Mouse (Mus musculus) liver, embryonic 14.5 days (tissue): Measurements from ENCODE around the gene Hcrtr2. TPM values are rescaled to one million over a fixed set of nuclear protein-coding genes. Genes with fewer than 3 reads are reported as not detected.

Experiments used
- ATAC-seq: fragments of 200-750 bp; cut with Nextera tagmentation; 2 replicates; pipeline ENCODE4 v1.8.0; 2017; ENCODE audit warnings: moderate number of reproducible peaks, mild to moderate bottlenecking, moderate library complexity; ENCODE audit not compliant: insufficient read depth
- DNase-seq, 3 experiments: peaks; one replicate each; pipeline ENCODE4 v3.0.0-alpha.2; 2012 to 2013; ENCODE audit warnings: low read depth in 3 of 3, low spot score in 3 of 3
- H3K27ac ChIP-seq: fragments of 300-500 bp; sonication (generic); 2 replicates; pipeline ENCODE4 v1.5.1; 2014; ENCODE audit warnings: moderate library complexity, mild to moderate bottlenecking, control low read depth, inconsistent platforms
- H3K27me3 ChIP-seq: fragments of 300-500 bp; sonication (generic); 2 replicates; pipeline ENCODE4 v1.6.1; 2014; ENCODE audit warnings: mild to moderate bottlenecking, low read length, moderate library complexity; ENCODE audit not compliant: control insufficient read depth, insufficient read depth
- H3K36me3 ChIP-seq: fragments of 300-500 bp; sonication (generic); replicated peaks from 2 replicates; pipeline ENCODE4 v1.6.1; 2014; ENCODE audit warnings: low read depth; ENCODE audit not compliant: control insufficient read depth, insufficient read depth
- H3K4me1 ChIP-seq, 2 experiments: fragments of 200-500 bp in 1 of 2; fragments of 300-500 bp in 1 of 2; sonication (generic) in 1 of 2; replicated peaks; 2 replicates each; pipeline ENCODE4 v1.6.1; 2012 to 2014; ENCODE audit warnings: antibody characterized with exemption in 1 of 2, inconsistent platforms in 1 of 2, low read length in 1 of 2; ENCODE audit not compliant: control insufficient read depth in 2 of 2, insufficient read depth in 2 of 2
- H3K4me2 ChIP-seq: fragments of 300-500 bp; sonication (generic); 2 replicates; pipeline ENCODE4 v1.6.1; 2014; ENCODE audit warnings: low read depth, mild to moderate bottlenecking, control low read depth, moderate library complexity
- H3K4me3 ChIP-seq, 2 experiments: fragments of 200-500 bp in 1 of 2; fragments of 300-500 bp in 1 of 2; sonication (generic) in 1 of 2; 2 replicates each; pipeline ENCODE4 v1.5.1; 2012 to 2014; ENCODE audit warnings: low read depth in 2 of 2, low read length in 2 of 2, mild to moderate bottlenecking in 2 of 2, control low read depth in 1 of 2, inconsistent platforms in 1 of 2, moderate library complexity in 1 of 2; ENCODE audit not compliant: insufficient read depth in 1 of 2
- H3K9ac ChIP-seq: fragments of 300-500 bp; sonication (generic); replicated peaks from 2 replicates; pipeline ENCODE4 v1.6.1; 2014; ENCODE audit warnings: mild to moderate bottlenecking, control low read depth, moderate library complexity
- H3K9me3 ChIP-seq: fragments of 300-500 bp; sonication (generic); 2 replicates; pipeline ENCODE4 v1.6.1; 2016; ENCODE audit warnings: low read length, mixed read lengths; ENCODE audit not compliant: control insufficient read depth
- CTCF ChIP-seq: IDR thresholded peaks from 2 replicates; pipeline ENCODE4 v1.5.1; 2016; ENCODE audit warnings: antibody characterized with exemption, low read depth, control low read depth
- EP300 ChIP-seq: IDR thresholded peaks from 2 replicates; pipeline ENCODE4 v1.6.1; 2016; ENCODE audit warnings: antibody characterized with exemption, low read depth
- WGBS: fragments of 180-500 bp; shearing (Covaris S2); extraction: QIAGEN DNeasy Blood & Tissue Kit; methylation state at CpG from one replicate; pipeline ENCODE4 v1.1.7; 2014; ENCODE audit not compliant: insufficient replicate concordance; 5-methylcytosine and 5-hydroxymethylcytosine counted together
- polyA plus RNA-seq, 2 experiments: library from polyadenylated mRNA; depleted of rRNA in 1 of 2; stranded (reverse) in 1 of 2; unstranded in 1 of 2; fragments of >200 nt; fragmentation: Nextera tagmentation in 1 of 2; extraction: Ambion mirVana in 1 of 2; gene quantifications; 2 replicates each; pipeline versions ENCODE4 v1.2.1 to v1.2.3; 2012 to 2014

Gene Hcrtr2
- polyA plus RNA-seq, 2 experiments: 0.02 TPM; not detected in 1

DNA sequence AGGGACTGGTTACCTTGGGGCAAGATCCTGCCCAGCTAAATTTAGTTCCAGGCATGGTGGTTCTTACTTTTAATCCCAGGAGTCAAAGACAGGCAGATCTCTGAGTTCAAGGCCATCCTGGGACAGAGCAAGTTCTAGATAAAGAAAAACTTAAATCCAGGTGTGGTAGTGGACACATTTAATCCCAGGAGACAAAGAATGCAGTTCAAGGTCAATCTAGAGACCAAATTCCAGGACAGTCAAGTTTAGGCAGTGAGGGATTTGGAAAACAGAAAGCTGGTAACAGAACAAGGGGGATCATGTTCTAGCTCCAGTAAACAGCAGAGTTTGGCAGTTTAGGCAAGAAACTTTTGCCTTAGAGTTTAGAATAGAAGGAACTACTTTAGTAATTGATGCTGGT is 8.6 kb downstream of the Hcrtr2 start:
- H3K4me2 ChIP-seq: no peak overlapping the region
- H3K9ac ChIP-seq: no peak overlapping the region
- H3K27me3 ChIP-seq: no peaks in the 10 kb centered on the region; the same call in 1 of the 2 replicates
- no peaks in the 10 kb centered on the region for H3K36me3 ChIP-seq
- no peaks in the 10 kb centered on the region for H3K9me3 ChIP-seq
- no peak for DNase-seq
- no peaks in the 10 kb centered on the region for H3K4me1 ChIP-seq
- H3K27ac ChIP-seq: no peak overlapping the region
- TF ChIP-seq CTCF (no peak), EP300 (no peak)
- ATAC-seq: no peak
- no peak overlapping the region for H3K4me3 ChIP-seq

- Histone ChIP-seq H3K27ac (no peak overlapping the region), H3K9me3 (no peaks in the 10 kb centered on the region), H3K9ac (no peak overlapping the region), H3K4me1 (no peaks in the 10 kb centered on the region), H3K4me2 (no peak overlapping the region), H3K27me3 (no peaks in the 10 kb centered on the region; the same call in 1 of the 2 replicates), H3K4me3 (no peak overlapping the region), H3K36me3 (no peaks in the 10 kb centered on the region)
- ATAC-seq (no peak), DNase-seq (no peak)
- TF ChIP-seq EP300: no peak
- no peak for TF ChIP-seq CTCF
Observed at GRCm38 (mm10) chr9:76313921-76314320, 9.7 kb downstream of the Hcrtr2 start.

DNA sequence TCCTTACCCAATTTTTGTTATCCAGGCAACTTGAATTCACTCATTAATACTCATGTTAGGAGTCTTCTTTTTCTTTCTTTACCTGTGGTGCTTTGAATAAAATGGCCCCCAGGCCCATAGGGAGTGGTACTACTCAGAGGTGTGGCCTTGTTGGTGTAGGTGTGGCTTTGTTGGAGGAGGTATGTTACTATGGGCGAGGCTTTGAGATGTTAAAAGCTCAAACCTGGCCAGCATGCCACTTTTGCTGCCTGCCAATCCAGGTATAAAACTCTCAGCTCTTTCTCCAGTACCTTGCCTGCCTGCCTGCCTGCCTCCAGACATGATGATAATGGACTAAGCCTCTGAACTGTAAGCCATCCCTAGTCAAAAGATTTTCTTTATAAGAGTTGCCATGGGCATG is 11.4 kb downstream of the Hcrtr2 start:
- Histone ChIP-seq H3K9me3 (no peaks in the 10 kb centered on the region), H3K4me3 (no peak overlapping the region), H3K4me1 (no peaks in the 10 kb centered on the region), H3K4me2 (no peak overlapping the region), H3K27ac (no peak overlapping the region), H3K27me3 (no peaks in the 10 kb centered on the region; the same call in 1 of the 2 replicates), H3K36me3 (no peaks in the 10 kb centered on the region), H3K9ac (no peak overlapping the region)
- no peak for DNase-seq
- ATAC-seq: no peak
- TF ChIP-seq CTCF: no peak
- no peak for TF ChIP-seq EP300
- WGBS: 27% methylated on average over 1 of the region's 1 CpGs

DNA sequence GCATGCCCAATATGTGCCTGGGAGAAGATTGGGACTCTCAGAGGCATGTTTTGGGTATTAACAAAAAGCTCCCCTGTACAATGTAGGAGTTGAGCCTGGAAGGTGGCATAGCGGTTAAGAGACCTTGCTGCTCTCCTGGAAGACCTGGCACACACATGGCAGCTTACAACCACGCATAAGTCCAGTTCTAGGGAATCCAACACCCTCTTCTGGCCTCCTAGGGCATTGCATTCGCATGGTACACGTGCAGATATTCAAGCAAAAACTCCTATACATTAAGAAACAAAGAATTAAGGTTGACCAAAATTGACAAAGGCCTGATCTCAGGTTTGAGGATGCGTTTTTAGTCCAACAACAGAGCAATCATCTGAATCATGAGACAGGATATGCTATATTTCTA is 32.3 kb downstream of the Hcrtr2 start:
- WGBS: 44% methylated on average over 5 of the region's 5 CpGs
- no peak for TF ChIP-seq EP300
- TF ChIP-seq CTCF: peak; percentile 30
- H3K4me3 ChIP-seq: no peak overlapping the region
- no peak overlapping the region for H3K9ac ChIP-seq
- no peaks in the 10 kb centered on the region for H3K27me3 ChIP-seq
- ATAC-seq: no peak
- H3K27ac ChIP-seq: no peak overlapping the region
- no peaks in the 10 kb centered on the region for H3K36me3 ChIP-seq
- H3K4me2 ChIP-seq: no peak overlapping the region
- H3K9me3 ChIP-seq: no peaks in the 10 kb centered on the region
- no peak for DNase-seq
- H3K4me1 ChIP-seq: no peaks in the 10 kb centered on the region

- no peak overlapping the region for H3K9ac ChIP-seq
- no peaks in the 10 kb centered on the region for H3K4me1 ChIP-seq
- H3K27ac ChIP-seq: no peak overlapping the region
- ATAC-seq (no peak), DNase-seq (no peak)
- no peak for TF ChIP-seq CTCF
- no peak for TF ChIP-seq EP300
- H3K36me3 ChIP-seq: no peaks in the 10 kb centered on the region
- no peaks in the 10 kb centered on the region for H3K27me3 ChIP-seq
- H3K9me3 ChIP-seq: no peaks in the 10 kb centered on the region
- H3K4me2 ChIP-seq: no peak overlapping the region
- no peak overlapping the region for H3K4me3 ChIP-seq
Observed at GRCm38 (mm10) chr9:76270886-76271285, 52.8 kb downstream of the Hcrtr2 start.

- DNase-seq (no peak), ATAC-seq (no peak)
- Histone ChIP-seq H3K4me3 (no peak overlapping the region), H3K36me3 (no peaks in the 10 kb centered on the region), H3K27ac (no peak overlapping the region), H3K27me3 (no peaks in the 10 kb centered on the region), H3K9ac (no peak overlapping the region), H3K9me3 (no peaks in the 10 kb centered on the region), H3K4me1 (no peaks in the 10 kb centered on the region), H3K4me2 (no peak overlapping the region)
- WGBS: 48% methylated on average over 5 of the region's 5 CpGs
- no peak for TF ChIP-seq CTCF
- TF ChIP-seq EP300: no peak
Observed at GRCm38 (mm10) chr9:76257731-76258130, 65.9 kb downstream of the Hcrtr2 start.
